Mouse (Mus musculus) kidney, postnatal 0 days (tissue): ENCODE measurements around the gene Sec23b. TPM values are rescaled to one million over a fixed set of nuclear protein-coding genes. Genes with fewer than 3 reads are reported as not detected.
A peak's percentile ranks its signal among the peaks of the same experiment; 100 is the strongest.

Experiments used
- ATAC-seq: fragments of 200-750 bp; cut with Nextera tagmentation; replicated peaks from 2 replicates; pipeline ENCODE4 v1.8.0; 2017; ENCODE audit warnings: low read depth, moderate number of reproducible peaks, moderate TSS enrichment, moderate library complexity; ENCODE audit not compliant: low FRiP score
- DNase-seq: peaks from one replicate; pipeline ENCODE4 v3.0.0-alpha.2; 2016; ENCODE audit warnings: low spot score
- H3K27ac ChIP-seq: fragments of 300-500 bp; sonication (generic); 2 replicates; pipeline ENCODE4 v1.5.1; 2014; ENCODE audit warnings: mild to moderate bottlenecking
- H3K27me3 ChIP-seq: fragments of 300-500 bp; sonication (generic); 2 replicates; pipeline ENCODE4 v1.6.1; 2014; ENCODE audit warnings: low read length, mixed read lengths; ENCODE audit not compliant: insufficient read depth
- H3K36me3 ChIP-seq: fragments of 300-500 bp; sonication (generic); 2 replicates; pipeline ENCODE4 v1.6.1; 2014; ENCODE audit warnings: low read length, mixed read lengths; ENCODE audit not compliant: insufficient read depth
- H3K4me1 ChIP-seq: fragments of 300-500 bp; sonication (generic); replicated peaks from 2 replicates; pipeline ENCODE4 v1.6.1; 2014; ENCODE audit warnings: antibody characterized with exemption, low read length, mixed read lengths; ENCODE audit not compliant: insufficient read depth
- H3K4me2 ChIP-seq: fragments of 300-500 bp; sonication (generic); 2 replicates; pipeline ENCODE4 v1.6.1; 2014; ENCODE audit warnings: mild to moderate bottlenecking, low read length, moderate library complexity, mixed read lengths
- H3K4me3 ChIP-seq: fragments of 300-500 bp; sonication (generic); replicated peaks from 2 replicates; pipeline ENCODE4 v1.5.1; 2014; ENCODE audit warnings: low read depth, low read length
- H3K9ac ChIP-seq: fragments of 300-500 bp; sonication (generic); 2 replicates; pipeline ENCODE4 v1.6.1; 2014; ENCODE audit warnings: low read depth, low read length
- H3K9me3 ChIP-seq: fragments of 300-500 bp; sonication (generic); replicated peaks from 2 replicates; pipeline ENCODE4 v1.6.1; 2016; ENCODE audit warnings: low read length, inconsistent platforms, mixed read lengths
- CTCF ChIP-seq: IDR thresholded peaks from 2 replicates; pipeline ENCODE4 v1.5.1; 2016; ENCODE audit warnings: antibody characterized with exemption, low read depth, mild to moderate bottlenecking, moderate library complexity
- WGBS: fragments of 180-500 bp; shearing (Covaris S2); extraction: QIAGEN DNeasy Blood & Tissue Kit; methylation state at CpG from one replicate; pipeline ENCODE4 v1.1.7; 2014; 5-methylcytosine and 5-hydroxymethylcytosine counted together
- polyA plus RNA-seq: library from polyadenylated mRNA; unstranded; fragments of >200 nt; fragmentation: Nextera tagmentation; extraction: Ambion mirVana; gene quantifications from 2 replicates; pipeline ENCODE4 v1.2.1, GENCODE M21; 2015

The Sec23b gene
- polyA plus RNA-seq, 1 experiment from 2014 or later, result 118 TPM

GRCm38 (mm10) chr2:144633551-144633950 lies 77.5 kb downstream of the Sec23b start:
- H3K9ac ChIP-seq, result no peak overlapping the region
- H3K27me3 ChIP-seq, result no peaks in the 10 kb centered on the region
- no peaks in the 10 kb centered on the region for H3K36me3 ChIP-seq
- no peak for ATAC-seq
- no peak for DNase-seq
- no peaks in the 10 kb centered on the region for H3K4me1 ChIP-seq
- H3K9me3 ChIP-seq, result no peaks in the 10 kb centered on the region
- 91% methylated on average over 2 of the region's 2 CpGs for WGBS
- no peak overlapping the region for H3K4me2 ChIP-seq
- H3K27ac ChIP-seq, result no peak overlapping the region
- H3K4me3 ChIP-seq, result no peak overlapping the region
- TF ChIP-seq CTCF, result no peak

GRCm38 (mm10) chr2:144634231-144634630 lies 78.2 kb downstream of the Sec23b start:
- H3K4me3 ChIP-seq, result no peak overlapping the region
- no peak overlapping the region; the same call in 1 of the 2 replicates for H3K27ac ChIP-seq
- 64% methylated on average over 5 of the region's 5 CpGs for WGBS
- H3K9me3 ChIP-seq, result no peaks in the 10 kb centered on the region
- H3K4me1 ChIP-seq, result no peaks in the 10 kb centered on the region
- H3K9ac ChIP-seq, result no peak overlapping the region
- H3K36me3 ChIP-seq, result no peaks in the 10 kb centered on the region
- TF ChIP-seq CTCF, result no peak
- DNase-seq, result no peak
- H3K4me2 ChIP-seq, result no peak overlapping the region
- ATAC-seq, result 0 out of 2 replicates have a peak, but pooled peaks have one; percentile 29
- H3K27me3 ChIP-seq, result no peaks in the 10 kb centered on the region

GRCm38 (mm10) chr2:144634729-144635128 lies 78.7 kb downstream of the Sec23b start:
- Histone ChIP-seq H3K27me3 (no peaks in the 10 kb centered on the region), H3K4me1 (no peaks in the 10 kb centered on the region), H3K27ac (no peak overlapping the region), H3K4me3 (no peak overlapping the region), H3K4me2 (no peak overlapping the region), H3K36me3 (no peaks in the 10 kb centered on the region), H3K9me3 (no peaks in the 10 kb centered on the region), H3K9ac (no peak overlapping the region)
- TF ChIP-seq CTCF, result no peak
- peak; percentile 57 for DNase-seq
- ATAC-seq, result no peak
- WGBS, result 48% methylated on average over 2 of the region's 2 CpGs

GRCm38 (mm10) chr2:144635644-144636320 lies 79.8 kb downstream of the Sec23b start:
- Histone ChIP-seq H3K27ac (no peak overlapping the region), H3K9me3 (no peaks in the 10 kb centered on the region), H3K9ac (no peak overlapping the region), H3K4me1 (no peaks in the 10 kb centered on the region), H3K4me2 (no peak overlapping the region), H3K4me3 (no peak overlapping the region), H3K36me3 (no peaks in the 10 kb centered on the region), H3K27me3 (no peaks in the 10 kb centered on the region)
- DNase-seq (peak; percentile 66), ATAC-seq (0 out of 2 replicates have a peak, but pooled peaks have one; percentile 65)
- peak; percentile 90 for TF ChIP-seq CTCF
- WGBS, result 20% methylated on average over 5 of the region's 5 CpGs

- H3K4me3 ChIP-seq, result no peak overlapping the region
- no peak overlapping the region for H3K27ac ChIP-seq
- H3K4me2 ChIP-seq, result no peak overlapping the region
- H3K27me3 ChIP-seq, result no peaks in the 10 kb centered on the region
- no peaks in the 10 kb centered on the region for H3K36me3 ChIP-seq
- no peaks in the 10 kb centered on the region for H3K4me1 ChIP-seq
- 63% methylated on average over 4 of the region's 4 CpGs for WGBS
- TF ChIP-seq CTCF, result no peak
- peak; percentile 16 for DNase-seq
- no peak for ATAC-seq
- H3K9me3 ChIP-seq, result no peaks in the 10 kb centered on the region
- H3K9ac ChIP-seq, result no peak overlapping the region
Measured at GRCm38 (mm10) chr2:144637204-144637603, 81.2 kb downstream of the Sec23b start.

GRCm38 (mm10) chr2:144637671-144638395 lies 81.8 kb downstream of the Sec23b start:
- 81% methylated on average over 12 of the region's 12 CpGs for WGBS
- ATAC-seq (no peak), DNase-seq (no peak)
- H3K4me2 ChIP-seq, result no peak overlapping the region
- no peak for TF ChIP-seq CTCF
- H3K27ac ChIP-seq, result no peak overlapping the region
- H3K4me1 ChIP-seq, result no peaks in the 10 kb centered on the region
- no peak overlapping the region for H3K4me3 ChIP-seq
- H3K36me3 ChIP-seq, result no peaks in the 10 kb centered on the region
- H3K27me3 ChIP-seq, result no peaks in the 10 kb centered on the region
- no peak overlapping the region for H3K9ac ChIP-seq
- H3K9me3 ChIP-seq, result no peaks in the 10 kb centered on the region
